Mouse (Mus musculus) B cell, adult (primary cell): ENCODE data around the gene Tppp2. TPM values are rescaled to one million over a fixed set of nuclear protein-coding genes. Genes with fewer than 3 reads are reported as not detected.

Experiments
- total RNA-seq: library from RNA; stranded (reverse); gene quantifications from 4 replicates; pipeline ENCODE4 v1.2.4, GENCODE M21; 2023; ENCODE audit not compliant: inconsistent age

Tppp2 gene
- total RNA-seq: not detected in 4 replicates

GRCm38 (mm10) chr14:51918125-51918524 is at the start of gene Tppp2:
Tppp2 (plus strand) TSS chr14:51918425.

GRCm38 (mm10) chr14:51884598-51885331 is 33.5 kb upstream of the Tppp2 start, which contains the start of gene Mettl17:
Mettl17 (plus strand) TSS chr14:51884842.

DNA sequence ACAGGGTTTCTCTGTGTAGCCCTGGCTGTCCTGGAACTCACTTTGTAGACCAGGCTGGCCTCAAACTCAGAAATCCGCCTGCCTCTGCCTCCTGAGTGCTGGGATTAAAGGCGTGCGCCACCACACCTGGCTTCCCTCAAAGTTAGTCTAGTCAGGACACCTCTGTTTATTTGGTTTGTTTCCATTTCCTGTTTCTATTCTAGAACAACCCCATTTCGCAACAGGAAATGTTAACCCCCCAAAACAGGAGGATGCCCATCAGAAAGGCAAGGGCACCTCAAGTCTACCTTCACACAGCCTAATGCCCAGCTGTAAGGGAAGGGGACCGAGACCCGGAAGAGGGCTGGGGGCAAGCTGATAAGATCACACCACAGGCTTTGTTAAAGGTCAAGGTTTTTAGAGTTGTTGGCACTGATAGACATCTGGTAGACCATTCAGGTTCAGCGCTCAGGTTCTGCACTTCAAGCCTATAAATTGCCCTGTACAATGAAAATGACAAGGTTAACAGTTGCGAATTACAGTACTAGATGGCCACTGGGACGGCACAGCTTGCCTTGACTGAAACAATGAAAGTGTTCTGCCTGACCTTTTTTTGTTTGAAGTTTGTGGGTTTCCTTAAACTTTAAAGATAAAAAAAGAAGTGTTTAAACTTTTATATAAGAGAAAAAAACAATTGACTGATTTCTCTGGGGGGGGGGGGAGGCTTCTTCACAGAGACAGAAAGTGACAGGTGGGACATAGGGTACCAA is 25.9 kb upstream of the Tppp2 start, which contains the start of gene Slc39a2:
Gene Slc39a2, plus strand, starts transcription at position 699 of the 749 bp plus-strand sequence.

DNA sequence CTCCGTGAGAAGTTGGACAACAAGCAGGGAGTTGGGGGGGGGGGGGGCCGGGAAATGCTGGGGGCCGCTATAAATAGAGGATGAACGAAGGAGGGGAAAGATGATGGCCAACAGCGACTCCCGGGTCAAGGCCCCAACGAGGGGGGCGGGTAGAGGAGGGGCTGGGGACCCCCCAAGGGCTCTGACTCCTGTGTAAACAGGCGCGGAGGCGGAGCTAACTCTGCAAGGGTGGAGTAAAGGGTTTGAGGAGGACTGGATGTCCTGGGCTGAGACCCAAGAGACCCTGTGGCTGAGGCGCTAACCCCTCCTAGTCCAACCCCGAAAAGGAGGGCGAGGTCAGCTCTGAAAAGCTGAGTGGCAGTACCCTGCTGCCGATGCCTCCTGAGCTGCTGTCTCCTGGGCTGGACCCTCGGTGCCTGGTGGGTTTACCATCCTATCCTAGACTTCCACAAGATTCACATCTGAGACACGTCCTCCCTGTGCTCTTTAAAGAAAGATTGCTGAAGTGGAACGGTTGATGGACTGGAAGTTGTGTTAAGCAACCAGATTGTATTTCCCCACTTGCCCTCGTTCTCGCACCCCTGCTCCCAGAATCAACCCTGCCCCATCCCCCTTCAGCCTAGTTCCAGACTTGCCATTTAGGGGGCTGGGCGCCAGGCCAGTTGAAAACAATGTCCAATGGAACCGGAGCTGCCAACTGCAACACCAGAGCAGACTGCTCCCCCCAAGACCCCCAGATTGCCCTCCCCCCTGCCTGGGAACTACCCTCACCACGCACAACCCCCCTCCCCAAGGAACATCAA is 4.1 kb upstream of the Tppp2 start, which contains the start of gene Ndrg2:
Gene Ndrg2, minus strand, starts transcription at position 199 of the 803 bp plus-strand sequence.

DNA sequence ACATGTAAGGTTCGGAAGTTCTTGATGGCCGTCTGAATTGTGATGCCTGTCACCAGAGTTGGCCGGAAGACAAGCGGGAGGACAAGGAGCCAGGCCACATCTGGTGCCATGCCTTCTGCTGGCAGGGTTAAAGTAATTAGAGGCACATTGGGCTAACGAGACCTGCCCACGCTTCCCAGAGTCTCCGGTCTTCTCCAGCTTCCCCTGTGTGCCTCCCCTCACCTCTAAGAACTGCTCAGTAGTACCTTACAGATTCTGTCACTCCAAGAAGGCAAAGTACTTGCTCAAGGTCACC is 4.3 kb downstream of the Tppp2 start, which contains the start of gene Rnase13:
Gene Rnase13, minus strand, starts transcription at position 203 of the 295 bp plus-strand sequence.

Other genes with a start within 250 kb of the Tppp2 start
- not detected in 4 replicates for gene Gm17079, start 223.0 kb upstream of the Tppp2 start, total RNA-seq
- not detected in 4 replicates for gene Gm5800, start 201.2 kb upstream of the Tppp2 start, total RNA-seq
- not detected in 4 replicates for gene Ang4, start 144.8 kb upstream of the Tppp2 start, total RNA-seq
- gene AY358078, start 118.4 kb upstream of the Tppp2 start, total RNA-seq: not detected in 4 replicates
- not detected in 4 replicates for gene Ear6, start 64.7 kb upstream of the Tppp2 start, total RNA-seq
- 40.0 to 67.1 TPM (median 63.4 TPM) in 4 replicates for gene Mettl17, start 33.6 kb upstream of the Tppp2 start, total RNA-seq
- gene Slc39a2, start 25.5 kb upstream of the Tppp2 start, total RNA-seq: 0.36 to 0.54 TPM (median 0.48 TPM) in 4 replicates
- gene Ndrg2, start 4.3 kb upstream of the Tppp2 start, total RNA-seq: 0.24 to 1.2 TPM (median 0.61 TPM) in 3 of 4 replicates, not detected in the other
- gene Rnase13, start 4.3 kb downstream of the Tppp2 start, total RNA-seq: not detected in 4 replicates
- 0.48 to 1.3 TPM (median 0.71 TPM) in 3 of 4 replicates, not detected in the other for gene Arhgef40, start 66.3 kb downstream of the Tppp2 start, total RNA-seq
- gene Tmem253, start 97.2 kb downstream of the Tppp2 start, total RNA-seq: 0.77 to 1.8 TPM (median 1.2 TPM) in 3 of 4 replicates, not detected in the other
- gene Zfp219, start 102.3 kb downstream of the Tppp2 start, total RNA-seq: 9.3 to 11.8 TPM (median 10.0 TPM) in 4 replicates
- not detected in 4 replicates for gene Olfr221, start 124.0 kb downstream of the Tppp2 start, total RNA-seq
- gene Hnrnpc, start 185.6 kb downstream of the Tppp2 start, total RNA-seq: 384 to 438 TPM (median 406 TPM) in 4 replicates
- 29.6 to 42.1 TPM (median 32.4 TPM) in 4 replicates for gene Rpgrip1, start 192.3 kb downstream of the Tppp2 start, total RNA-seq